Mouse (Mus musculus) stomach, postnatal 0 days (tissue): ENCODE measurements at regions not wholly inside any gene's neighbourhood (a gene's known extent, or its start where the extent isn't known, plus 50 kb on each side); places are given as distances from the start of the nearest gene placed in this dataset.

Experiments
- ATAC-seq: fragments of 200-750 bp; cut with Nextera tagmentation; 2 replicates; pipeline ENCODE4 v1.8.0; 2017; ENCODE audit not compliant: low FRiP score, low TSS enrichment
- DNase-seq: peaks from one replicate; pipeline ENCODE4 v3.0.0-alpha.2; 2016; ENCODE audit warnings: low spot score
- H3K27ac ChIP-seq: fragments of 300-500 bp; sonication (generic); replicated peaks from 2 replicates; pipeline ENCODE4 v1.5.1; 2014; ENCODE audit warnings: mild to moderate bottlenecking, control low read depth
- H3K27me3 ChIP-seq: fragments of 300-500 bp; sonication (generic); 2 replicates; pipeline ENCODE4 v1.6.1; 2014; ENCODE audit warnings: low read length; ENCODE audit not compliant: control insufficient read depth, insufficient read depth
- H3K36me3 ChIP-seq: fragments of 300-500 bp; sonication (generic); 2 replicates; pipeline ENCODE4 v1.6.1; 2014; ENCODE audit warnings: low read length, mixed read lengths; ENCODE audit not compliant: control insufficient read depth, insufficient read depth
- H3K4me1 ChIP-seq: fragments of 300-500 bp; sonication (generic); replicated peaks from 2 replicates; pipeline ENCODE4 v1.6.1; 2014; ENCODE audit warnings: antibody characterized with exemption; ENCODE audit not compliant: control insufficient read depth, insufficient read depth
- H3K4me2 ChIP-seq: fragments of 300-500 bp; sonication (generic); replicated peaks from 2 replicates; pipeline ENCODE4 v1.6.1; 2014; ENCODE audit warnings: low read depth, mild to moderate bottlenecking, control low read depth, moderate library complexity
- H3K4me3 ChIP-seq: fragments of 300-500 bp; sonication (generic); 2 replicates; pipeline ENCODE4 v1.5.1; 2014; ENCODE audit warnings: low read depth, low read length, control low read depth
- H3K9ac ChIP-seq: fragments of 300-500 bp; sonication (generic); 2 replicates; pipeline ENCODE4 v1.6.1; 2014; ENCODE audit warnings: mild to moderate bottlenecking, low read length, control low read depth, mixed read lengths
- H3K9me3 ChIP-seq: fragments of 300-500 bp; sonication (generic); 2 replicates; pipeline ENCODE4 v1.6.1; 2016; ENCODE audit warnings: low read length; ENCODE audit not compliant: control insufficient read depth
- CTCF ChIP-seq: IDR thresholded peaks from 2 replicates; pipeline ENCODE4 v1.5.1; 2016; ENCODE audit warnings: antibody characterized with exemption, low read depth, mild to moderate bottlenecking, moderate library complexity
- EP300 ChIP-seq: optimal IDR thresholded peaks from 2 replicates; pipeline ENCODE3; 2016; ENCODE audit warnings: antibody characterized with exemption
- WGBS: fragments of 180-500 bp; shearing (Covaris S2); extraction: QIAGEN DNeasy Blood & Tissue Kit; methylation state at CpG from one replicate; pipeline ENCODE4 v1.1.7; 2014; 5-methylcytosine and 5-hydroxymethylcytosine counted together

GRCm38 (mm10) chr4:125931321-125931720 is 93.0 kb upstream of the Csf3r start:
- DNase-seq = no peak
- WGBS = 42% methylated on average over 6 of the region's 6 CpGs
- Histone ChIP-seq H3K4me3 (no peak overlapping the region), H3K9ac (no peak overlapping the region), H3K4me1 (no peaks in the 10 kb centered on the region), H3K27me3 (no peaks in the 10 kb centered on the region), H3K4me2 (no peak overlapping the region), H3K27ac (no peak overlapping the region), H3K9me3 (no peaks in the 10 kb centered on the region), H3K36me3 (no peaks in the 10 kb centered on the region)
- no peak for TF ChIP-seq EP300
- no peak for TF ChIP-seq CTCF
- ATAC-seq = no peak

GRCm38 (mm10) chr4:125932036-125932756 is 92.2 kb upstream of the Csf3r start:
- TF ChIP-seq EP300 (no peak), CTCF (no peak)
- no peak for DNase-seq
- Histone ChIP-seq H3K27ac (no peak overlapping the region), H3K4me2 (no peak overlapping the region), H3K36me3 (no peaks in the 10 kb centered on the region), H3K9ac (no peak overlapping the region), H3K9me3 (no peaks in the 10 kb centered on the region), H3K4me3 (no peak overlapping the region), H3K4me1 (no peaks in the 10 kb centered on the region), H3K27me3 (no peaks in the 10 kb centered on the region)
- ATAC-seq = no peak
- WGBS = 76% methylated on average over 22 of the region's 22 CpGs

GRCm38 (mm10) chr4:125936357-125936756 is 88.0 kb upstream of the Csf3r start:
- no peak for DNase-seq
- no peak for ATAC-seq
- Histone ChIP-seq H3K9me3 (no peaks in the 10 kb centered on the region), H3K4me2 (no peak overlapping the region), H3K27ac (no peak overlapping the region), H3K4me3 (no peak overlapping the region), H3K9ac (no peak overlapping the region), H3K36me3 (no peaks in the 10 kb centered on the region), H3K27me3 (no peaks in the 10 kb centered on the region), H3K4me1 (no peaks in the 10 kb centered on the region)
- TF ChIP-seq CTCF = no peak
- no peak for TF ChIP-seq EP300
- 74% methylated on average over 7 of the region's 7 CpGs for WGBS

- no peak overlapping the region for H3K9ac ChIP-seq
- no peak overlapping the region for H3K27ac ChIP-seq
- H3K36me3 ChIP-seq = no peaks in the 10 kb centered on the region
- WGBS = 42% methylated on average over 6 of the region's 6 CpGs
- H3K4me1 ChIP-seq = no peaks in the 10 kb centered on the region
- no peak for TF ChIP-seq CTCF
- ATAC-seq (no peak), DNase-seq (no peak)
- no peaks in the 10 kb centered on the region for H3K27me3 ChIP-seq
- no peaks in the 10 kb centered on the region for H3K9me3 ChIP-seq
- H3K4me3 ChIP-seq = no peak overlapping the region
- no peak overlapping the region for H3K4me2 ChIP-seq
Measured at GRCm38 (mm10) chr4:125938186-125938585, 86.2 kb upstream of the Csf3r start.

- no peak overlapping the region for H3K4me3 ChIP-seq
- H3K27me3 ChIP-seq = no peaks in the 10 kb centered on the region
- no peak overlapping the region for H3K4me2 ChIP-seq
- DNase-seq (no peak), ATAC-seq (no peak)
- no peak overlapping the region for H3K27ac ChIP-seq
- WGBS = 45% methylated on average over 5 of the region's 5 CpGs
- no peaks in the 10 kb centered on the region for H3K36me3 ChIP-seq
- H3K9ac ChIP-seq = no peak overlapping the region
- TF ChIP-seq EP300 (no peak), CTCF (no peak)
- no peaks in the 10 kb centered on the region for H3K9me3 ChIP-seq
- H3K4me1 ChIP-seq = no peaks in the 10 kb centered on the region
Measured at GRCm38 (mm10) chr4:125941266-125941665, 83.1 kb upstream of the Csf3r start.

GRCm38 (mm10) chr4:125941916-125942315 is 82.4 kb upstream of the Csf3r start:
- DNase-seq = no peak
- no peaks in the 10 kb centered on the region for H3K36me3 ChIP-seq
- no peaks in the 10 kb centered on the region for H3K4me1 ChIP-seq
- H3K27ac ChIP-seq = no peak overlapping the region
- no peak overlapping the region for H3K4me3 ChIP-seq
- TF ChIP-seq EP300 (no peak), CTCF (peak; percentile 61)
- H3K9me3 ChIP-seq = no peaks in the 10 kb centered on the region
- no peak for ATAC-seq
- no peaks in the 10 kb centered on the region for H3K27me3 ChIP-seq
- no peak overlapping the region for H3K4me2 ChIP-seq
- no peak overlapping the region for H3K9ac ChIP-seq
- WGBS = 37% methylated on average over 3 of the region's 3 CpGs
